Mouse (Mus musculus): ENCODE results near the gene Zw10. TPM values are rescaled to one million over a fixed set of nuclear protein-coding genes. Genes with fewer than 3 reads are reported as not detected.

The Zw10 gene
- polyA plus RNA-seq (2014; fragmentation: Illumina TruSeq; extraction: RNeasy Lipid Tissue Mini Kit (QIAGEN cat#74804); ENCODE audit: low read depth, low replicate concordance) = 14.4 TPM

DNA sequence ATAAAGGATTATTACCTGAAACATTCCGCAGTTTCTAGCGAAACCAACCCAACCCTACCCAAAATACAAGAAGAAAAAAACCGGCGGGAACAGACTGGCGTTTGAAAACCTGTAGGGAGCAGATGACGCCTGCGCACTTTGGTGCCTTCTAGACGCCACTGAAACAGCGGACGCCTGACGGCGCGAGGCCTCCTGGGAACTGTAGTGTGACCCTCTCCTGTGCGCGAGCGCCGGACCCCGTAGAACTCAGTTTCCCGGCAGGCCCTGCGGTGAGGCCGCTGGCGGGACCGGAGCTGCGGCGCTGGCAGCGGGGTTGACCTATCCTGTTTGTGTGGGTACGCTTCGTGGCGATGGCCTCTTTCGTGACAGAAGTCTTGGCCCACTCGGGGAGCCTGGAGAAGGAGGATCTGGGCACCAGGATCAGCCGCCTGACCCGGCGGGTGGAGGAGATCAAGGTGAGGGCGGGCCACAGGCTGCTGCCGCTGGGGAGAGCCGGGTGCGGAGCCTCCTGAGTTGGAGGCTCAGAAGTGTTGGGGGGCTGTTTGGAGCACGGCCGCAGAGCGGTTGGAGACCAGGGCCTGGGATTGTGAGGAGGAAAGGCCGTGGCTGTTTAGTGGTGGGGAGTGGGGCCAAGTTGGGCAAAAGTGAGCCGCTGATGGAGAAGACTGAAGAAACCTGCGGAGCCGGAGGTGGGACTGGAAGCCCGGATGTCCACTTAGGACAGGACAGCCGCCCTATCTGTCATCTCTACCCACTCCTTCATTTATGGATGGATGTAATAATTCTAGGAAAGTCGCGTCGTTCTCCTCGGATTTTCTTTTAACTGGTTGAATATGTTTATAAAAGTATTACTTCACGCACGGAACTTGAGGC lies at the start of gene Zw10:
Gene Zw10 (plus strand): TSS at position 281 of the 873 bp plus-strand sequence.

DNA sequence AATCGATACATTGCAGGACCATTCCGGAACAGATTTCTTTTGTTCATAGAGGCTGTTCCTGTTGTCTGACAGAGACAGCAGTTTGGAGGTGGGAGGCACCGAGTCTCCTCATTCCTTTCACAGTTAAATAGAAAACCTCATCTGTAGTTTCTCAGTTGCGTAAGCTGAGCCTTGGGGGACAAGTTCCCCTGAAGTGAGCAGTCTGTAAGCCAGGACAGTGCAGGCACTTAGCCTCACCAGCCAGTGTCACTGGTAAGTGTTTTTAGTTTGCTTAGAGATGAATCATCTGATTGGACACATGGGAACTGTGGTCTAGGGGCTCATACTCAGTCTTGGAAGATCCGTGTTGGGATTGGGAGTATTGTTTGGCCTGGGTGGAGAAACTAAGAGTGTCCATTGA lies 25.7 kb downstream of the Zw10 start, which contains the start of gene Tmprss5:
Gene Tmprss5 (plus strand): TSS at position 154 of the 400 bp plus-strand sequence.

Other genes starting within 250 kb of the Zw10 start
- 19.8 TPM for gene Zbtb16, start 219.4 kb upstream of the Zw10 start, polyA plus RNA-seq (2014; fragmentation: Illumina TruSeq; extraction: RNeasy Lipid Tissue Mini Kit (QIAGEN cat#74804); ENCODE audit: low read depth, low replicate concordance)
- not detected for gene Htr3a, start 144.5 kb upstream of the Zw10 start, polyA plus RNA-seq (2014; fragmentation: Illumina TruSeq; extraction: RNeasy Lipid Tissue Mini Kit (QIAGEN cat#74804); ENCODE audit: low read depth, low replicate concordance)
- gene Htr3b, start 90.6 kb upstream of the Zw10 start, polyA plus RNA-seq (2014; fragmentation: Illumina TruSeq; extraction: RNeasy Lipid Tissue Mini Kit (QIAGEN cat#74804); ENCODE audit: low read depth, low replicate concordance) = not detected
- gene Usp28, start 70.2 kb upstream of the Zw10 start, polyA plus RNA-seq (2014; fragmentation: Illumina TruSeq; extraction: RNeasy Lipid Tissue Mini Kit (QIAGEN cat#74804); ENCODE audit: low read depth, low replicate concordance) = 5.4 TPM
- gene Tmprss5, start 25.6 kb downstream of the Zw10 start, polyA plus RNA-seq (2014; fragmentation: Illumina TruSeq; extraction: RNeasy Lipid Tissue Mini Kit (QIAGEN cat#74804); ENCODE audit: low read depth, low replicate concordance) = 0.30 TPM
- gene Gm4894, start 194.9 kb downstream of the Zw10 start, polyA plus RNA-seq (2014; fragmentation: Illumina TruSeq; extraction: RNeasy Lipid Tissue Mini Kit (QIAGEN cat#74804); ENCODE audit: low read depth, low replicate concordance) = not detected

Data from adipose tissue, adult 10 weeks (tissue).